18 mouse cellular contexts compared by ENCODE assay signal in the genomic region with DNA sequence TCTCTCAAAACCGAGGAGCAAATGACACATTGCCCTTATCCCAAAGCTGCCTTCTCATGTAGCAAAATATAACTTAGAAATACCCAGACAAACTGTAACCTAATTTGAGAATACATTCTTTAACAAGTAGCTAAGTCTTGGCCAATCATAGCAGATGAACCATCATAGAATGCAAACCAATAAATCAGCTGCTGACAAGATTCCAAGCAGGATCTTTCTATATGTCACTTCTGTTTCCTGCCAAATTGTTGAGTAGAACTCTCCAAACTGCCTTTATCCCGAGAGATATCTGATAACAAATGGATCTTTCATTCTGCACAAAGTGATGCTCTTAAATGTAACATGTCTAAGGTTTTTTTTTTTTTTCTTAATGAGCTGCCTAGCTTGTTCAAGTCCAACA. TPM values are rescaled to one million over a fixed set of nuclear protein-coding genes. Genes with fewer than 3 reads are reported as not detected.
DNase-seq lines count a peak whose midpoint lies in the region; ATAC-seq and TF ChIP-seq lines count a peak whose summit lies in the region.
"Had no signal": no experiment of that assay in that cellular context is flagged by ENCODE, and none has a peak within 500 bp of the region (broad histone marks: within the 10 kb centered on the region; RNA-seq: fewer than 3 reads in every experiment).

No protein-coding gene starts in this region.

- no peaks in the 10 kb centered on the region for H3K79me2 ChIP-seq in liver, adult 2 months (ENCODE audit: control insufficient read depth, insufficient read depth, low read length)

- H3K9me3 ChIP-seq in embryonic facial prominence, embryonic 14.5 days (ENCODE audit: control insufficient read depth, low read length): no peaks in the 10 kb centered on the region
- no peaks in the 10 kb centered on the region for H3K9me3 ChIP-seq in embryonic facial prominence, embryonic 10.5 days
- H3K9me3 ChIP-seq in liver, embryonic 11.5 days (ENCODE audit: control insufficient read depth, low read length): no peaks in the 10 kb centered on the region
- no peaks in the 10 kb centered on the region for H3K9me3 ChIP-seq in liver, postnatal 0 days (ENCODE audit: low read length)
- H3K9me3 ChIP-seq in forebrain, embryonic 10.5 days: no peaks in the 10 kb centered on the region
- H3K9me3 ChIP-seq: embryonic facial prominence, embryonic 15.5 days; hindbrain, embryonic 13.5 days; limb, embryonic 13.5 days; neural tube, embryonic 12.5 days had no signal

- no peak overlapping the region for H3K9ac ChIP-seq in embryonic facial prominence, embryonic 14.5 days (ENCODE audit: low read depth, low read length)
- no peak overlapping the region for H3K9ac ChIP-seq in liver, adult 2 months (ENCODE audit: low read depth, low read length)
- H3K9ac ChIP-seq in liver, embryonic 11.5 days (ENCODE audit: low read depth, low read length): no peak overlapping the region
- no peak overlapping the region for H3K9ac ChIP-seq in liver, postnatal 0 days (replicated peaks)
- H3K9ac ChIP-seq: embryonic facial prominence, embryonic 15.5 days; hindbrain, embryonic 13.5 days; limb, embryonic 13.5 days; neural tube, embryonic 12.5 days had no signal

- no peak overlapping the region for H3K4me3 ChIP-seq in embryonic facial prominence, embryonic 14.5 days (ENCODE audit: low read depth, low read length)
- H3K4me3 ChIP-seq in embryonic facial prominence, embryonic 10.5 days: no peak overlapping the region
- no peak overlapping the region for H3K4me3 ChIP-seq in liver, adult 2 months (ENCODE audit: insufficient read depth, low read depth, low read length)
- H3K4me3 ChIP-seq in liver, embryonic 11.5 days (ENCODE audit: low read depth, low read length): no peak overlapping the region
- H3K4me3 ChIP-seq in bone marrow macrophage, adult 2 months (ENCODE audit: insufficient read depth, low read length): no peak overlapping the region
- no peak overlapping the region for H3K4me3 ChIP-seq in liver, postnatal 0 days (ENCODE audit: low read depth, low read length)
- no peak overlapping the region for H3K4me3 ChIP-seq in forebrain, embryonic 10.5 days
- H3K4me3 ChIP-seq: embryonic facial prominence, embryonic 15.5 days; gastrocnemius, adult 2 months; hindbrain, embryonic 13.5 days; limb, embryonic 13.5 days; neural tube, embryonic 12.5 days had no signal

- H3K36me3 ChIP-seq in embryonic facial prominence, embryonic 14.5 days (ENCODE audit: control insufficient read depth, insufficient read depth, low read length): no peaks in the 10 kb centered on the region
- H3K36me3 ChIP-seq in embryonic facial prominence, embryonic 10.5 days (replicated peaks): no peaks in the 10 kb centered on the region
- H3K36me3 ChIP-seq in liver, adult 2 months (ENCODE audit: control insufficient read depth, insufficient read depth, low read length): no peaks in the 10 kb centered on the region
- no peaks in the 10 kb centered on the region for H3K36me3 ChIP-seq in liver, embryonic 11.5 days (ENCODE audit: control insufficient read depth, insufficient read depth, low read length)
- no peaks in the 10 kb centered on the region for H3K36me3 ChIP-seq in liver, postnatal 0 days (replicated peaks; ENCODE audit: insufficient read depth, low read length)
- no peaks in the 10 kb centered on the region for H3K36me3 ChIP-seq in forebrain, embryonic 10.5 days (replicated peaks)
- H3K36me3 ChIP-seq: embryonic facial prominence, embryonic 15.5 days; hindbrain, embryonic 13.5 days; limb, embryonic 13.5 days; neural tube, embryonic 12.5 days had no signal

- 75% methylated on average over 2 of the region's 2 CpGs for WGBS in embryonic facial prominence, embryonic 14.5 days
- 89% methylated on average over 2 of the region's 2 CpGs for WGBS in embryonic facial prominence, embryonic 10.5 days
- 38% methylated on average over 2 of the region's 2 CpGs for WGBS in liver, adult 2 months
- WGBS in liver, embryonic 11.5 days: 63% methylated on average over 2 of the region's 2 CpGs
- 45% methylated on average over 2 of the region's 2 CpGs for WGBS in liver, postnatal 0 days (ENCODE audit: insufficient replicate concordance)
- 88% methylated on average over 2 of the region's 2 CpGs for WGBS in forebrain, embryonic 10.5 days

- no peak for TF ChIP-seq CTCF in liver, adult 2 months (IDR thresholded peaks at IDR 0.05; ENCODE audit: low read depth, low read length)
- TF ChIP-seq CTCF in bone marrow macrophage, adult 2 months (IDR thresholded peaks at IDR 0.05; ENCODE audit: low read depth, low read length): no peak
- TF ChIP-seq CTCF in liver, postnatal 0 days (IDR thresholded peaks at IDR 0.05; ENCODE audit: low read depth): no peak

- H3K4me1 ChIP-seq in embryonic facial prominence, embryonic 14.5 days (ENCODE audit: control insufficient read depth, insufficient read depth, low read length): peaks cover 8% of the 10 kb centered on the region; the same call in 1 of the 2 replicates
- H3K4me1 ChIP-seq in embryonic facial prominence, embryonic 10.5 days: peaks cover 14% of the 10 kb centered on the region
- H3K4me1 ChIP-seq in liver, adult 2 months (ENCODE audit: control insufficient read depth, insufficient read depth, low read length): peaks cover 37% of the 10 kb centered on the region
- no peaks in the 10 kb centered on the region for H3K4me1 ChIP-seq in liver, embryonic 11.5 days (replicated peaks; ENCODE audit: control insufficient read depth, insufficient read depth, low read length)
- H3K4me1 ChIP-seq in bone marrow macrophage, adult 2 months (ENCODE audit: control insufficient read depth, insufficient read depth, low read length): peaks cover 19% of the 10 kb centered on the region
- H3K4me1 ChIP-seq in liver, postnatal 0 days (ENCODE audit: insufficient read depth): peaks cover 42% of the 10 kb centered on the region
- peaks cover 27% of the 10 kb centered on the region for H3K4me1 ChIP-seq in forebrain, embryonic 10.5 days
- H3K4me1 ChIP-seq: hindbrain, embryonic 13.5 days; neural tube, embryonic 12.5 days had no signal

- TF ChIP-seq EP300 in liver, postnatal 0 days (IDR thresholded peaks at IDR 0.05; ENCODE audit: low read depth): no peak

- H3K27me3 ChIP-seq in embryonic facial prominence, embryonic 14.5 days (replicated peaks; ENCODE audit: control insufficient read depth, insufficient read depth, low read length): no peaks in the 10 kb centered on the region
- H3K27me3 ChIP-seq in embryonic facial prominence, embryonic 10.5 days (replicated peaks; ENCODE audit: low read depth, poor library complexity, severe bottlenecking): no peaks in the 10 kb centered on the region
- no peaks in the 10 kb centered on the region for H3K27me3 ChIP-seq in liver, adult 2 months (ENCODE audit: control insufficient read depth, insufficient read depth, low read length)
- H3K27me3 ChIP-seq in liver, embryonic 11.5 days (replicated peaks; ENCODE audit: control insufficient read depth, insufficient read depth, low read length): no peaks in the 10 kb centered on the region
- H3K27me3 ChIP-seq in liver, postnatal 0 days (ENCODE audit: insufficient read depth, low read length): no peaks in the 10 kb centered on the region
- H3K27me3 ChIP-seq in forebrain, embryonic 10.5 days (ENCODE audit: poor library complexity, severe bottlenecking): no peaks in the 10 kb centered on the region
- H3K27me3 ChIP-seq: CH12.LX; embryonic facial prominence, embryonic 15.5 days; hindbrain, embryonic 13.5 days; limb, embryonic 13.5 days; neural tube, embryonic 12.5 days had no signal

- TF ChIP-seq POLR2A in liver, adult 2 months (IDR thresholded peaks at IDR 0.05; ENCODE audit: extremely low read depth, insufficient read depth, low read length): no peak
- TF ChIP-seq POLR2A in bone marrow macrophage, adult 2 months (IDR thresholded peaks at IDR 0.05; ENCODE audit: borderline replicate concordance, low read depth, low read length): no peak

- H3K4me2 ChIP-seq in embryonic facial prominence, embryonic 14.5 days (ENCODE audit: low read depth, low read length): no peak overlapping the region
- no peak overlapping the region for H3K4me2 ChIP-seq in liver, embryonic 11.5 days
- H3K4me2 ChIP-seq in liver, postnatal 0 days (ENCODE audit: low read depth, low read length): no peak overlapping the region
- H3K4me2 ChIP-seq: embryonic facial prominence, embryonic 15.5 days; hindbrain, embryonic 13.5 days; limb, embryonic 13.5 days; neural tube, embryonic 12.5 days had no signal

- ATAC-seq in embryonic facial prominence, embryonic 14.5 days (ENCODE audit: low read depth): no peak
- no peak for ATAC-seq in liver, embryonic 11.5 days (replicated peaks; ENCODE audit: low FRiP score)
- no peak for ATAC-seq in liver, postnatal 0 days
- ATAC-seq: activated CD4-positive, CD25-positive, alpha-beta regulatory T cell, adult 4 months; forebrain, embryonic 14.5 days had no signal

- DNase-seq in embryonic facial prominence, embryonic 14.5 days (ENCODE audit: low spot score): peak; percentile 36
- no peak for DNase-seq in embryonic facial prominence, embryonic 10.5 days (ENCODE audit: low spot score)
- no peak for DNase-seq in liver, adult 2 months (ENCODE audit: extremely low read depth, low read depth, low spot score)
- no peak for DNase-seq in liver, embryonic 11.5 days (ENCODE audit: low spot score)
- no peak for DNase-seq in liver, postnatal 0 days
- no peak for DNase-seq in layer of hippocampus, adult 18-20 months (ENCODE audit: low spot score in 2 of 2)
- DNase-seq in forebrain, embryonic 10.5 days (ENCODE audit: extremely low spot score, low spot score): no peak
- DNase-seq: gastrocnemius, adult 2 months; right cerebral cortex, postnatal 4 days; thymus, postnatal 25 days had no signal

- no peak overlapping the region for H3K27ac ChIP-seq in embryonic facial prominence, embryonic 14.5 days (replicated peaks; ENCODE audit: low read depth, low read length)
- no peak overlapping the region for H3K27ac ChIP-seq in embryonic facial prominence, embryonic 10.5 days (replicated peaks)
- peak overlapping the region; percentile 82 for H3K27ac ChIP-seq in liver, adult 2 months (replicated peaks; ENCODE audit: insufficient read depth, low read depth, low read length)
- no peak overlapping the region for H3K27ac ChIP-seq in liver, embryonic 11.5 days (ENCODE audit: low read depth, low read length)
- peak overlapping the region; percentile 9; the same call in 1 of the 2 replicates for H3K27ac ChIP-seq in bone marrow macrophage, adult 2 months (ENCODE audit: insufficient read depth, low read depth, low read length)
- peak overlapping the region; percentile 81 for H3K27ac ChIP-seq in liver, postnatal 0 days (ENCODE audit: low read depth)
- no peak overlapping the region for H3K27ac ChIP-seq in forebrain, embryonic 10.5 days
- H3K27ac ChIP-seq: embryonic facial prominence, embryonic 15.5 days; gastrocnemius, adult 2 months; hindbrain, embryonic 13.5 days; limb, embryonic 13.5 days; neural tube, embryonic 12.5 days had no signal

RNA-seq across cellular contexts. Expression of gene Gclm, which starts 46.8 kb away (rescaled TPM):
- 62.0 and 76.0 TPM in 2 replicates for polyA plus RNA-seq in embryonic facial prominence, embryonic 14.5 days (2014; fragmentation: Nextera tagmentation; extraction: Ambion mirVana)
- 36.9 and 39.9 TPM in 2 replicates for polyA plus RNA-seq in embryonic facial prominence, embryonic 10.5 days (2016; fragmentation: Nextera tagmentation; extraction: Ambion mirVana)
- total RNA-seq in liver, adult 2 months (2014; rRNA removed): 57.6 and 116 TPM in 2 replicates
- 236 and 311 TPM in 2 replicates for polyA plus RNA-seq in liver, adult 2 months (2012; rRNA removed)
- 367 and 406 TPM in 2 replicates for polyA plus RNA-seq in liver, embryonic 11.5 days (2014; fragmentation: Nextera tagmentation; extraction: Ambion mirVana)
- 305 and 316 TPM in 2 replicates for polyA plus RNA-seq in bone marrow macrophage, adult 2 months (2012; ENCODE audit: insufficient read depth, insufficient read length, missing spikeins)
- 391 and 407 TPM in 2 replicates for polyA plus RNA-seq in liver, postnatal 0 days (2015; fragmentation: Nextera tagmentation; extraction: Ambion mirVana)
- 10 to 100 TPM; 66.9 to 80.3 TPM for total RNA-seq in layer of hippocampus, adult 18-20 months (2021)
- 42.8 and 45.1 TPM in 2 replicates for polyA plus RNA-seq in forebrain, embryonic 10.5 days (2016; fragmentation: Nextera tagmentation; extraction: Ambion mirVana)

Comparison
In these comparisons a context has a peak if more than half of its experiments do, and no peak if none do; other contexts are left out.
1. H3K27ac ChIP-seq: peak in liver, adult 2 months (single experiment), bone marrow macrophage, adult 2 months (single experiment) and liver, postnatal 0 days (single experiment); none in embryonic facial prominence, embryonic 14.5 days (single experiment), embryonic facial prominence, embryonic 10.5 days (single experiment), liver, embryonic 11.5 days (single experiment) and forebrain, embryonic 10.5 days (single experiment).